Mouse (Mus musculus): ENCODE measurements around the gene Tmem184a. TPM values are rescaled to one million over a fixed set of nuclear protein-coding genes. Genes with fewer than 3 reads are reported as not detected.

The Tmem184a gene
- polyA plus RNA-seq, 1 experiment from 2014 or later, result 27.8 TPM

DNA sequence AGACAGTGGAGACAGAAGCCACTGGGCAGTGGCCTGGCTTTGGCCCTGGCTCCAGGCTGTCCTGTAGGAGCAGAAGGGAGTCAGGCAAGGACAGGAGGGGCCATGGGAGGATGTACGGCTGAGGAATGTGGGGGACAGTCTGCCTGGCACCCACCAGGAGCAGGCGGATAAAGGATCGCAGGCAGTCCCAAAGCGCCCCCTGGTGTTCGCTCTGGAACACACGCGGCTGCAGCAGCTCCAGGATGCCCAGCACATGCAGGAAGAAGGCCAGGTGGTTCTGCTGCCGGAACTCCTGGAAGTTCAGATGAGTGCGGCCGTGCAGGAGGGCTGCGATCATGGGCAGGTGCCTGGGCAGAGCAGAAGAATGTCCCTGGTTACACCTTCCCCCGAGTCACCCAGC lies 65.0 kb downstream of the Tmem184a start:
- no peaks in the 10 kb centered on the region for H3K27me3 ChIP-seq (replicated peaks)
- 27% methylated on average over 12 of the region's 12 CpGs for WGBS
- no peaks in the 10 kb centered on the region for H3K4me1 ChIP-seq
- ATAC-seq (ENCODE audit: insufficient read depth, low FRiP score, low read depth), result no peak
- no peak overlapping the region for H3K4me3 ChIP-seq (replicated peaks)
- peaks cover 69% of the 10 kb centered on the region for H3K36me3 ChIP-seq
- H3K4me2 ChIP-seq, result no peak overlapping the region
- no peak overlapping the region for H3K9ac ChIP-seq
- H3K27ac ChIP-seq, result no peak overlapping the region
- H3K9me3 ChIP-seq, result no peaks in the 10 kb centered on the region

Small RNA genes within 50 kb of the gene (microRNA-seq; reads per million reads assigned to microRNA genes)
- not detected for gene Mir7037

Other genes starting within 250 kb of the Tmem184a start
- gene Micall2, start 83.6 kb downstream of the Tmem184a start, polyA plus RNA-seq (2015; fragmentation: Nextera tagmentation; extraction: Ambion mirVana), result 6.4 and 7.7 TPM in 2 replicates
- gene Ints1, start 44.2 kb downstream of the Tmem184a start, polyA plus RNA-seq (2015; fragmentation: Nextera tagmentation; extraction: Ambion mirVana), result 19.2 and 21.3 TPM in 2 replicates
- 16.1 and 18.3 TPM in 2 replicates for gene Mafk, start 28.4 kb downstream of the Tmem184a start, polyA plus RNA-seq (2015; fragmentation: Nextera tagmentation; extraction: Ambion mirVana)
- not detected in 2 replicates for gene Gm26938, start 6.5 kb upstream of the Tmem184a start, polyA plus RNA-seq (2015; fragmentation: Nextera tagmentation; extraction: Ambion mirVana)
- gene Psmg3, start 7.0 kb upstream of the Tmem184a start, polyA plus RNA-seq (2015; fragmentation: Nextera tagmentation; extraction: Ambion mirVana), result 73.5 and 74.9 TPM in 2 replicates
- 0.24 and 0.79 TPM in 2 replicates for gene Elfn1, start 88.0 kb upstream of the Tmem184a start, polyA plus RNA-seq (2015; fragmentation: Nextera tagmentation; extraction: Ambion mirVana)